Mouse (Mus musculus) left cerebral cortex, postnatal 14 days (tissue): ENCODE data around the gene Spon1. TPM values are rescaled to one million over a fixed set of nuclear protein-coding genes. Genes with fewer than 3 reads are reported as not detected.

Experiments used
- DNase-seq, 2 experiments: peaks; one replicate each; pipeline ENCODE4 v3.0.0; 2021 to 2022; ENCODE audit warnings: low spot score in 2 of 2, mixed read lengths in 1 of 2
- intact Hi-C: fragments of 180-260 bp; cut with DNase I; formaldehyde crosslinking; loops from one replicate; pipeline ENCODE4 v1.15.1; 2025
- total RNA-seq, 2 experiments: library from RNA; stranded (reverse); gene quantifications; 2 replicates each; pipeline ENCODE4 v1.2.3; 2021

Gene Spon1
- total RNA-seq, 2 experiments from 2014 or later: 37.6 to 43.5 TPM

GRCm38 (mm10) chr7:113772135-113772534, 6.3 kb downstream of the Spon1 start:
- intact Hi-C loops: no loop called here
- DNase-seq: peak in 1 of 2 experiments; percentile 24

- intact Hi-C loops: no loop called here
- no peak for DNase-seq
These were observed 7.6 kb downstream of the Spon1 start for GRCm38 (mm10) chr7:113773436-113773835.

- intact Hi-C loops: no loop called here
- peak in 1 of 2 experiments; percentile 58 for DNase-seq
These were observed 8.2 kb downstream of the Spon1 start for GRCm38 (mm10) chr7:113774039-113774438.

GRCm38 (mm10) chr7:113774906-113775305, 9.1 kb downstream of the Spon1 start:
- DNase-seq: peak; percentile 15 to 32
- intact Hi-C loops: no loop called here

- intact Hi-C loops: no loop called here
- no peak for DNase-seq
These were observed 12.7 kb downstream of the Spon1 start for GRCm38 (mm10) chr7:113778546-113778945.

GRCm38 (mm10) chr7:113780286-113780685, 14.5 kb downstream of the Spon1 start:
- intact Hi-C loops: no loop called here
- no peak for DNase-seq

- intact Hi-C loops: no loop called here
- peak; percentile 44 to 53 for DNase-seq
These were observed 26.2 kb downstream of the Spon1 start for GRCm38 (mm10) chr7:113791991-113792390.

GRCm38 (mm10) chr7:113792871-113793270, 27.1 kb downstream of the Spon1 start:
- intact Hi-C loops: no loop called here
- DNase-seq: no peak

GRCm38 (mm10) chr7:113795209-113795608, 29.4 kb downstream of the Spon1 start:
- no peak for DNase-seq
- intact Hi-C loops: no loop called here

- no peak for DNase-seq
- intact Hi-C loops: no loop called here
These were observed 31.3 kb downstream of the Spon1 start for GRCm38 (mm10) chr7:113797134-113797533.

GRCm38 (mm10) chr7:113798605-113799255, 32.9 kb downstream of the Spon1 start:
- DNase-seq: peak; percentile 37 to 74
- intact Hi-C loops: no loop called here

GRCm38 (mm10) chr7:113809781-113810180, 44.0 kb downstream of the Spon1 start:
- no peak for DNase-seq

GRCm38 (mm10) chr7:113811376-113812158, 45.8 kb downstream of the Spon1 start:
- intact Hi-C loops: no loop called here
- no peak for DNase-seq

More at GRCm38 (mm10) chr7:113809781-113810180, 44.0 kb downstream of the Spon1 start:
- intact Hi-C loops: no loop called here

- intact Hi-C loops: no loop called here
- DNase-seq: no peak
These were observed 48.4 kb downstream of the Spon1 start for GRCm38 (mm10) chr7:113814101-113814779.

GRCm38 (mm10) chr7:113815726-113816125, 49.9 kb downstream of the Spon1 start:
- intact Hi-C loops: no loop called here

GRCm38 (mm10) chr7:113816827-113817334, 51.1 kb downstream of the Spon1 start:
- no peak for DNase-seq
- intact Hi-C loops: no loop called here

More at GRCm38 (mm10) chr7:113815726-113816125, 49.9 kb downstream of the Spon1 start:
- DNase-seq: no peak

GRCm38 (mm10) chr7:113818116-113818515, 52.3 kb downstream of the Spon1 start:
- no peak for DNase-seq
- intact Hi-C loops: no loop called here

- DNase-seq: no peak
- intact Hi-C loops: no loop called here
These were observed 54.4 kb downstream of the Spon1 start for GRCm38 (mm10) chr7:113820213-113820612.

GRCm38 (mm10) chr7:113823026-113823425, 57.2 kb downstream of the Spon1 start:
- DNase-seq: no peak

GRCm38 (mm10) chr7:113824651-113825050, 58.9 kb downstream of the Spon1 start:
- DNase-seq: peak in 1 of 2 experiments; percentile 25
- intact Hi-C loops: no loop called here

More at GRCm38 (mm10) chr7:113823026-113823425, 57.2 kb downstream of the Spon1 start:
- intact Hi-C loops: no loop called here
